Mouse (Mus musculus) erythroblast, embryonic 14.5 days (primary cell): ENCODE results near the gene Zfp825. TPM values are rescaled to one million over a fixed set of nuclear protein-coding genes. Genes with fewer than 3 reads are reported as not detected.
"Not testable (repeated sequence)": the region's sequence is repeated elsewhere in the genome, so short reads cannot be mapped to it uniquely, and the experiment has no call there.

Source experiments
- H3K27me3 ChIP-seq: 2 replicates; pipeline ENCODE4 v1.6.1; 2012; ENCODE audit warnings: inconsistent platforms; ENCODE audit not compliant: control insufficient read depth
- H3K36me3 ChIP-seq: 2 replicates; pipeline ENCODE4 v1.6.1; 2012; ENCODE audit warnings: mild to moderate bottlenecking, inconsistent platforms; ENCODE audit not compliant: control insufficient read depth
- H3K4me1 ChIP-seq: 2 replicates; pipeline ENCODE4 v1.6.1; 2012; ENCODE audit warnings: inconsistent platforms; ENCODE audit not compliant: control insufficient read depth
- H3K4me3 ChIP-seq: replicated peaks from 2 replicates; pipeline ENCODE3; 2012; ENCODE audit warnings: moderate library complexity, mild to moderate bottlenecking, inconsistent platforms
- H3K9me3 ChIP-seq: 2 replicates; pipeline ENCODE4 v1.6.1; 2012; ENCODE audit warnings: low read length, inconsistent platforms, mixed read lengths; ENCODE audit not compliant: control insufficient read depth
- GATA1 ChIP-seq: IDR thresholded peaks from 2 replicates; pipeline ENCODE4 v1.6.1; 2012; ENCODE audit warnings: low read length, inconsistent platforms, mixed read lengths
- TAL1 ChIP-seq: IDR thresholded peaks from 3 replicates; pipeline ENCODE4 v1.6.1; 2012; ENCODE audit warnings: low read length, inconsistent platforms, mixed read lengths
- polyA plus RNA-seq: library from polyadenylated mRNA; stranded (reverse); fragments of >175 nt; gene quantifications from 2 replicates; pipeline ENCODE4 v1.2.3, GENCODE M21; 2012

The Zfp825 gene
- polyA plus RNA-seq, 1 experiment: 0.02 TPM

GRCm38 (mm10) chr13:74462699-74463385 is 30.9 kb downstream of the Zfp825 start:
- Histone ChIP-seq H3K4me1 (peaks cover 17% of the 10 kb centered on the region), H3K27me3 (no peaks in the 10 kb centered on the region), H3K9me3 (no peaks in the 10 kb centered on the region), H3K4me3 (peak overlapping the region; percentile 70), H3K36me3 (no peaks in the 10 kb centered on the region)
- TF ChIP-seq TAL1: no peak
- no peak; the same call in 1 of the 2 replicates for TF ChIP-seq GATA1

- H3K27me3 ChIP-seq, H3K9me3 ChIP-seq, H3K36me3 ChIP-seq: not testable (repeated sequence)
- peaks cover 17% of the 10 kb centered on the region for H3K4me1 ChIP-seq
- H3K4me3 ChIP-seq: peak overlapping the region; percentile 70
Observed at GRCm38 (mm10) chr13:74462318-74462698, 31.5 kb downstream of the Zfp825 start.

- Histone ChIP-seq H3K36me3 (no peaks in the 10 kb centered on the region), H3K9me3 (peaks cover 39% of the 10 kb centered on the region), H3K27me3 (peaks cover 3% of the 10 kb centered on the region; the same call in 1 of the 2 replicates), H3K4me1 (peaks cover 2% of the 10 kb centered on the region; the same call in 1 of the 2 replicates), H3K4me3 (no peak overlapping the region)
- TF ChIP-seq GATA1: no peak
- no peak for TF ChIP-seq TAL1
Observed at GRCm38 (mm10) chr13:74439895-74440294, 53.9 kb downstream of the Zfp825 start.

Other genes starting within 250 kb of the Zfp825 start
- gene Ahrr, start 201.7 kb downstream of the Zfp825 start, polyA plus RNA-seq: 0.01 TPM in 1 of 2 replicates, not detected in the other
- gene Pdcd6, start 176.4 kb downstream of the Zfp825 start, polyA plus RNA-seq: 2.1 and 3.0 TPM in 2 replicates
- gene Sdha, start 143.7 kb downstream of the Zfp825 start, polyA plus RNA-seq: 1.5 and 2.0 TPM in 2 replicates
- 0.10 and 0.16 TPM in 2 replicates for gene Ccdc127, start 143.7 kb downstream of the Zfp825 start, polyA plus RNA-seq
- not detected in 2 replicates for gene Lrrc14b, start 130.0 kb downstream of the Zfp825 start, polyA plus RNA-seq
- not detected in 2 replicates for gene Zfp72, start 103.2 kb downstream of the Zfp825 start, polyA plus RNA-seq
- gene Ftl1-ps1, start 94.3 kb downstream of the Zfp825 start, polyA plus RNA-seq: 17.1 and 21.5 TPM in 2 replicates
- gene Erap1, start 145.6 kb upstream of the Zfp825 start, polyA plus RNA-seq: 0.03 and 0.12 TPM in 2 replicates